Mouse (Mus musculus): ENCODE measurements around the gene Dab2ip. TPM values are rescaled to one million over a fixed set of nuclear protein-coding genes. Genes with fewer than 3 reads are reported as not detected.
A peak's percentile ranks its signal among the peaks of the same experiment; 100 is the strongest.

Gene Dab2ip
- total RNA-seq, 2 experiments from 2014 or later, result 103 to 118 TPM

DNA sequence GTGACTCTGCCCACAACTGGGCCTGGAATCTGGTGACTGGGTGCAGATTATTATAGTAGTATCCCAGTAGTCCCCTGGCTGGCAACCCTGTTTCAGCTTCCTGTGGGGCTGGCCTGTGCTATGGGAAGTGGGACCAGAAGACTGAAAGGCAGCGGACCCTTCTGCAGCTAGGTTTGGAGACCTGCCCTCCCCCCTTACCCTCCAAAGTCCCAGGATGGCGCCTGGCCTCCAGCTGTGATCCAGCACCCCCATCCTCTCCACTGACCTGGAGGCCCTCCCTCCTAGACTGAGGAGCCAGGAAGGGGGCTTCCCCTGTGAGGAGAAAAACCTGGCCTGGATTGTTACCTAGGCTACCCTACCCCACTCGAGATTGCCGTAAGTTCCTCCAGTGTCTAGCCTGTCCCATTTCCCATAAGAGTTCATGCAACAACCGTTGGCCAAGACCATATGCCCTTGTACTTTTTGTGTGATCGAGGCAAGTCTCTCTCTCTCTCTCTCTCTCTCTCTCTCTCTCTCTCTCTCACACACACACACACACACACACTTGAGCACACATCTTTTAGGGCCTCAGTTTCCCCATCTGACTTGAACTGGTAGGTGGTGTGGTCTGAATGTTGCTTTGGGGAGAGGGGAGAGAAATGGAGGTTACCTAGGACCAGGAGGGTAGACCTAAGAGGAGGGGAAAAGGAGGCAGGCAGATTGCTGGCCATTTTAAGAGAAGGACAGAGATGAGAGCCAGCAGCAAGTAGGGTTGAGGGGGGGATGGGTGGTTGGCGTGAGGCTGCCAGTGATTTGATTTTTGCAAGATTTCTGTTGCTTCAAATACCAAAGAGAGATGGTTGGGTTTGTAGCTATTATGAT lies 62.5 kb downstream of the Dab2ip start:
- DNase-seq (ENCODE audit: extremely low spot score in 1 of 2, low spot score in 1 of 2), result no peak

DNA sequence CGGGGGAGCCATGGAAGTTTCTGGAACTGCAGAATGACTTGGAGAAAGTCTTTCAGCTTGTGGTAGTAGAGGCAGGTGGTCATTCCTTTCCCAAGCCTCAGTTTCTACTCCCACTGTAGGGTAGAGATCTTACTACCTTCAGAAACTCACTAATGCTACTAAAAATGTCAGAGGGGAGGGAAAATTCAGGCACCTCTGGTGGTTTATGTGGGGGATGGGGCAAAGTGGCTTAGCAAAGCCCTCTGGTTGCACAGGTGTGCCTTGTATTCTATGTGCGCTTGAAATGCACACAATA lies 63.1 kb downstream of the Dab2ip start:
- DNase-seq (ENCODE audit: extremely low spot score in 1 of 2, low spot score in 1 of 2), result no peak

DNA sequence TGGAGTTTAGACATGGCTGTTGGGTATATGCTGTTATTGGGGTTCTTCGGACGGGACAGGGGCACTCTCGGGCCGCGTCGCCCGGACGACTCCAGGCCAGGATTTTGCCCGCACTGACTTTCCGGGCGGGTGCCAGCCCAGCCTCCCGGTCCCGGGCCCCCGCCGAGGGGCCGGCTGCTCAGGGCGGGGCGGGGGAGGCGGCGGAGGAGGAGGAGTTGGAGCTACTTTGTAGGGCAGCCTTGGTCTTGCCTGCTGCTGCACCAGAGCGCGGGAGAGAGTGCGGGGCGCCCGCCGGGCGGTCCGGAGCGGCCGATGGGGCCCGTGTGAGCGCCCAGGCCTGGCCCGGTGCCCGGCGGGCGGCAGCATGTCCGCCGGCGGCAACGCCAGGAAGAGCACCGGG lies 63.7 kb downstream of the Dab2ip start:
- DNase-seq (ENCODE audit: extremely low spot score in 1 of 2, low spot score in 1 of 2), result no peak

DNA sequence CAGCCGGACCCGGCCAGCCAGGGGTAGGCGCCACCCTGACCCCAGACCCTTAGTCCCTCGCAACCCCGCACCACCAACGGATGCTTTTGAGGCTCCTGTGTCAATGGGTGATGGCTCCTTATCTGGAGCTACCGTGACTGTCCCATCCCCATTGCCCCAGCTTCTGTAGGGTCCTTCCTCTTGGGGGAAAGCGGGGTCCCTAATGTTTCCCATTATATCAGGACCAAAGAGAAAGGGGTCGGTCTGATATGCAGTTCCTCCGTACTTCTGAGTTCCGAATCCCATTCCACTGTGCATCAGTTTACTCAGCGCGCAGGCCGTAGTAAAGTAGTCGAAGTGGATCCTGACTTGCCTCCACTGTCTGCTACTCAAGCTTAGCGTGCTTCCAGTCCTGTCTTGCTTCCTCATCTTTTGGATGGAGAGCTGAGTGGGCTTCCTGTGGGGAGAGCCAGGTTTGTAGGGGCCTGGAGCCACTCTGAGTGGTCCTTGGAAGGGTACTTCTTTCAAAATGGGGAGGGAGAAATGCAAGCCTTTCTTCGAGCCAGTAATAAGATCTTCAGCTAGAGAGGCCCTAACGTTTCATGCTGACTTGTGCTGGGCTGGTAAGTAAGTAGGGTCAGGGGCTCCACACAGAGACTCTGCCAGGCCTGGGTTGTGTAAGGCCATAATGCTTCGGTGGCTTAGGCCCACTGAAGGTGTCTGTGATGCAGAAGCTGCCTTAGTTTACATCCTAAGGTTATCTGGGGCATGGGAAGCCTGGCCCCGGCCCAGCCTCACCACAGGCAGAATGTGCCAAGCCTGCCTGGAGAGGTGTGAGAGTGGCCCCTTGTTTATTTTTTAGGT lies 64.4 kb downstream of the Dab2ip start:
- no peak for DNase-seq (ENCODE audit: extremely low spot score in 1 of 2, low spot score in 1 of 2)

DNA sequence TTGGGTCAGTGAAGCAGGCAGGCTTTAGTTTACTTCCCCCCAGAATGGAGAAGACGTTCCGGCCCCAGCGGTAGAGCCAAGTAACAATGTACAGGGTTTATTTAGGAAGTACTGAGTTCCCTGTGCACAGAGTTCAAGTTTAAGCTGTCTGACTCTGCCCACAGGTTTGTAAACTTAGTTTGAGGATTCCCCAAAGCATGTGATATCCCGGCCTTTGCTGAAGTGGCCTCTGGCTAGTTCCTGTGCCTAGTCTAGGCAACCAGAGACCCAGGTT lies 65.0 kb downstream of the Dab2ip start:
- no peak for DNase-seq (ENCODE audit: extremely low spot score in 1 of 2, low spot score in 1 of 2)

DNA sequence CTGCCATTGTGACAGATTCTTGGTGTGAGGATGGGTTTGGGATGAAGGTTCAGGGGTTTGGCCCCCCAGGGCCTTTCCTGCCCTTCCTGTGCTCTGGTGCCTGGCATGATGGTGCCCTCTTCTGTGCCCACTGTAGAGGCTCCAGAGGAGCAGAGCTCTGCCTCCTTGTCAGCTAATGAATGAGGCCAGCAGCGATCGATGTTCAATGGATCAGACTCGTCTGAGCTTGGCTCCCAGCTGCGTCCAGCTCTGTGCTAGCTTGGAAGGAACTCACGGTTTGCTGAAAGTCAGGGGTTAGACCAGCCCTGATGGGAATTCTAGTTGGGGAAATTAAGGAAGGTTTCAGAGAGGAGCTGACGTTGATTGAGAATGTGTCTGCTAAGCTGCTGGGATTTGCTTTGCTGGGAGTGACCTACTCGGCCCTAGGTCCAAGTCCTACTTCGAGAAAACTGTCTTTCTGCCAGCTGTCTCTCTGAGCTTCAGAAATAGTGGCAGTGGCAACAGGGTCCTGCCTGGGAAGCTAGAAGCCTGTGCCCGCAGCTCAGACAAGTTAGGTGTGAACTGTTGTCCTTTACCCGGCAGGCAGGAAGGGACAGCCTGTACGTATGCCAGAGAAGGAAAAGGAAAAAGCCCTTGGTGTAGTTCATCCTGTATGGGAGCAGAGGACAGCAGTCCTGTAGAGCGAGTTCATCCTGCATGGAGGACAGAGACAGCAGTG lies 65.5 kb downstream of the Dab2ip start:
- no peak for DNase-seq (ENCODE audit: extremely low spot score in 1 of 2, low spot score in 1 of 2)

DNA sequence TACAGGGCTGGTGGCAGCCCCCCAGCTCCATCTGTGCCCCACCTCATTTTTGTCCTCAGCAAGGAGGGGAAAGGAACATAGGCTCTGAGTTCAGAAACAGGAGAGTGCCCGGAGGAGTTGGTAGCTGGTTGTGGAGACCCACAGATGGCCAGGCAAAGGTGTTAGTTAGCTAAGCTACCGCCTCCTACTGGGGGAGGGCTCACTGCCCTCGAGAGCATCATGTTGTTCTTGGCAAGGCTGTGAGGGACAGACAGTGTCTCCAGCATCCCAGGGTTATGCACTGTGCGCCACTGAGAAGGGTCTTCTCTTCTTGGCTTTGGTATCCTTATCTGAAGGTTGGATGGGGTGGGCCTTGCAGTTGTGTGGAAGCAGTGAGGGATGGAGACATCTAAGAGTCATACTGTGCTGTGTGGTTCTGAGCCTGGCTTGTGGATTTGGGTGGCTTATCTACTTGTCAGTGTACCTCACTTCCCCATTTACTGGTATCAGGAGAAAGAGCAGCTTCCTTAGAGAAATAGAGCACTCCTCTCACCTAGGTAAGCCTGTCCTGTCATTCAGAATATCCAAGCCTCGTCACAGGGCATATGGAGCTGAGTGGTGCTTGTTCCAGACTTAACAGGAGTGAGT lies 66.4 kb downstream of the Dab2ip start:
- no peak for DNase-seq (ENCODE audit: extremely low spot score in 1 of 2, low spot score in 1 of 2)

DNA sequence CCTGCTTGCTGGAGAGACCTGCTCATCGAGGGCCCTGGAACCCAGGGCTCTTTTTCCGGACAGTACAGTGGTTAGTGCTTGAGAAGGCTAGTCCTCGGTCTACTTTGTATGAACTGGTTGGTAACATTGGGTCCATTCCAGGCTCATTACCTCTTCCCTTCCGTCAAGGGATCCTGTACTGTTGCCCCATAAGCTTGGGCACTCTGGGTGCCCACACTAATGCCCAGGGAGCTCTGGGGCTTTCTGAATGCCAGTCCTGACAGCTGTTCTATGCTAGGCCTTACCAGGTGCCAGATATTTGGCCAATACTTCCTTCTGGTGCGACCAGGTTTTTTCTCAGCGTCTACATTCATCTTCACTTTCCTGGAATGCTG lies 66.9 kb downstream of the Dab2ip start:
- DNase-seq (ENCODE audit: extremely low spot score in 1 of 2, low spot score in 1 of 2), result no peak

DNA sequence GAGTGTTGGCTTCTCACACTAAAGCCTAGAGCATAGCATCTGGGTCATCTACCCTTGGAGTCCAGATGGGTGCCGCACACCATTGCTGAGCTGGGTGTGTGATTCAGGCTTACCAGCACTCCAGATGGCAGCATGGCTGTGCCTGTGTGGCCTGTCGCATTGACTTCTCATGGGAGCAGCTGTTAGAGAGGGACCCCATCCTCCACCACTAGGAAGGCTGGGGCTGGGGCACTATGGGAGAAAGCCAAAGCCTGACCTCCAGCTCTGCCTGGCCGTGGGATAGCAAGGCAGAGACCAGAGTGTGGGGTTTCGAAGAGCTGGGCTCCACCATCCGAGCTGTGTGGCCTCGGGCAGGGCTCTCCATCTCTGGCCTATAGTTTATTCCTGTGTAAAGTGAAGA lies 67.5 kb downstream of the Dab2ip start:
- DNase-seq (ENCODE audit: extremely low spot score in 1 of 2, low spot score in 1 of 2), result no peak

DNA sequence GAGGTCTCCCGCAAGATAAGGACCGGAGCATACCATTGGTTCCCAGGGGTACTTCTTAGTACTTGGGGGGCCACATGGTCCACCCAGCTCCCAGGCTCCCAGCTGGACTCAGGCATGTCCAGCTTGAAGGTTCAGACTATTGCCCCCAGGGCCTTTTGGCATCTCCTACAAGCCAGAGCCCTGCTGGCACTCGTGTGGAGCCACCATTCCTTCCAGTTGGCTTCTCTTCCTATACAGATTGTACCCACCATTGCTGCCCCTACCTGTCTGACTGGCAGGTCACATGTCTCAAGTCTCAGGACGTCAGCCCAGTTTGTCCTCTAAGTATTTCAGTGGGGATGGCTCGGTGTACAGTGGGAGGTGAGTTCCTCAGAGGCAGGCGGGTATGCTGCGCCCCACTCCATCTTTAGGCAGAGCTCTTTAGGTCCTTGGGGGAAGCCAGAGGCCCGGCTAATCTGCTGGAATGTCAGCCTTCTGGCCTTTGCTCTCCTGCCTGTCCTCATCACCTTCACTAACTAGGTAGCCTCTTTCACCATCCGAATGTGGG lies 68.2 kb downstream of the Dab2ip start:
- DNase-seq (ENCODE audit: extremely low spot score in 1 of 2, low spot score in 1 of 2), result no peak

DNA sequence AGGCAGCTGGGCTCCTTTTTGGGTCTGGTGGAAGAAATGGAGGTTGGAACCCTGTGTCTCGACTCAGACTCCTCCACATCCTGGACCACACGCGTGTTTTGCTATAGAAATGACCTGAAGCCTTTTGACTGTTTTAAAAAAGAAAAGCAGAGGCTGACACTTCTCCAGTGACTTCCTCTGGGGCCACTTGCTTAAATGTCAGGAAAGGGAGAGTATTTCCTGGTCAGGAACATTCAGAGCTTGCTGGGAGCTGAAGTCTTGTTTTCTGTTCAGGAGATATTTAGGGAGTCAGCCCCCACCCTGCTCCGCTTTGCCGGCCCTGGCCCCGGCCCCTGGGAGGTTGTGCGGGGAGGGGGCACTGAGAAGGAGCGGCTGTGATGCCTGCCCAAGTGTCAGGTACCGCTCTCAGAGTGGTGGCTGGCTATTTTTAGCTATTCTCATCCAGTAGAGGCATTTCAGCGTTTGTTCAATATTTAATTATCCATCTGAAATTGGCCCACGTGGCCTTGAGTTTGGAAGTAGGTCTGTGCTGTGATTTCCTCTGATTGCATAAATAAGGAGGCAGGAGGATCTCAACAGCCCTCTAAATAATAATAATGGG lies 69.3 kb downstream of the Dab2ip start:
- no peak for DNase-seq (ENCODE audit: extremely low spot score in 1 of 2, low spot score in 1 of 2)

DNA sequence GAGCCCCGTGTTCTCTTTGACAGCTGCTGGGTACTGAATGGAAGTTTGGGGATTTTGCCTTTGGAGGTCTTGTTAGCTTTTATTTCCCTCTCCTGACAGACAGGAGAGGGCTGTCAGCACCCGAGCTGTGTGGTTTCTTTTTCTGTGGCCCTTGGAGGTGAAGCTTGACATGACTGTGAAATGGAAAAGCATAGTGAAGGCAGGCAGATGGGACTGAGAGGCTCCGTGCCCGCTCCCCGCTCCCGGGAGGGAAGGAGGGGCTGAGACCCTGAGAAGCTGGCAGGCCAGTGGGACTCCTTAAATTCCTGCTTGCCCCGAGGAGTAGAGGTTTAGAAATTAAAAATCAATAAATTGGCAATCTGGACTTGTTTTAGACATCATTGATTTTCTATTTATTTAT lies 70.0 kb downstream of the Dab2ip start:
- no peak for DNase-seq (ENCODE audit: extremely low spot score in 1 of 2, low spot score in 1 of 2)

DNA sequence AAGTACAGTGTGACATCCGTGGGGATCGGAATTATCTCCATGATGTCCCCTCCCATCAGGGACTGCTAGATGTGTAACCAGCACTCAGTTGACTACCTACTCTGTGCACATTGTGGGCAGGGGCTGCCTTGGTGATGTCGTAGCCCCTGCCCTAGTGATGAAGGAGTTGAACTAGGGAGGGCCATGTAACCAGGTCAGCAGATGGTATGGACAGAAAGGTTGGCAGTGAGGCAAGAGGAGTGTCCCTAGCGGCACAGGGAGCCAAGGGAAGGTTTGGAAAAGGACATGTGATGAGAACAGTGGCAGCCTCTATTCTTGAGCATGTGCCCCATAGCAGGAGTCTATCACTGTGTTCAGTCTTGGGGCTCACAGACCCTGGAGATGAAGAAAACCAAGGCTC lies 70.6 kb downstream of the Dab2ip start:
- no peak for DNase-seq (ENCODE audit: extremely low spot score in 1 of 2, low spot score in 1 of 2)

DNA sequence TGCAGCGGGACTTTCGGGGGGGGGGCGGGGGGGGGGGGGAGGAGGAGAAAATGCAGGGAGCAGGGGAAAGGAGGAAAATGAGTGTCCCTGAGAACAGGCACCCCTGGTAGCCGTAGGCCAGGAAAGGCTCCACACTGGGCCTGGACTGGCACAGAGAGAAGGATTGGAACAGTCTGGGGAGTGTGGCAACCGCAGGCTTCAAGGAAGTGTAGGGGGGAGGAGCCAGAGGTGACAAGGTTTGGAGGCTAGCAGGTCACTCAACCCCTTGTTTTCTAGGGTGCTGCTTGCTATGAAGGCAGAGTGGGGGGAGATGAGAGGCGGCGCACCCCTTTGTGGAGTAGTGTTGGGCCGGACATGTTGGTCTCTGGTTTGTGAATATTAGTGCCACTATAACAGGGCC lies 71.1 kb downstream of the Dab2ip start:
- no peak for DNase-seq (ENCODE audit: extremely low spot score in 1 of 2, low spot score in 1 of 2)

DNA sequence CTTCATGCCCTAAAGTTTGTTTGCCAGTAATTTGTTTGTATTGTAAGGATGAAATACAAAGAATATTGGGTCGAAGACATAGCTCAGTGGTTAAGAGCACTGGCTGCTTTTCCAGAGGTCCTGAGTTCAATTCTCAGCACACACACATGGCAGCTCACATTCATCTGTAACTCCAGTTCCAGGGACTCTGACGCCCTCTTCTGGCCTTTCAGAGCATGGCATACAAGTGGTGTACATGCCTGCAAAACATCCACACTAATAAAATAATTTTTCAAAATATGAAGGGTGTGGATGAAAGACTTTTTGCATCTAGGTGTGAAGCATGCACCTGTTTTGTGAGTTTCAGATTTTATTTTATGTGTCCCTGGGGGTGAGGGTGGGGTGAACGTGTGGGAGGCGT lies 75.3 kb downstream of the Dab2ip start:
- DNase-seq (ENCODE audit: extremely low spot score in 1 of 2, low spot score in 1 of 2), result no peak

DNA sequence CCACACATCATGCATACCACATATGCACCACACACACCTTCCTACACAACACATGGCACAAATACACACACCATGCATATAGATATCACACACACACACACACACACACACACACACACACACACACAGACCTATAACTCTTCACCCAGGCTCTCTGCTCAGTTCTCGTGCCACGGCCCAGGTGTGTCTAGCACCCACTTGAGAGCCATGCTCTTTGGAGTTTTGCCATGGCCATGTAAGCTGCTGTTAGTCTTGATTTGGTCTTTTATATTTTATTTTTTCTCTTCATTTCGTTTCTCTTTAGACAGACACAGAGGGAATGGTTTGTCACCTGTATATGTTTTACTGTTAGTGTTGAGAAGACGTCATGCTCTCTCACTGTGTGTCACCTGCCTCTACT lies 76.9 kb downstream of the Dab2ip start:
- no peak for DNase-seq (ENCODE audit: extremely low spot score in 1 of 2, low spot score in 1 of 2)

DNA sequence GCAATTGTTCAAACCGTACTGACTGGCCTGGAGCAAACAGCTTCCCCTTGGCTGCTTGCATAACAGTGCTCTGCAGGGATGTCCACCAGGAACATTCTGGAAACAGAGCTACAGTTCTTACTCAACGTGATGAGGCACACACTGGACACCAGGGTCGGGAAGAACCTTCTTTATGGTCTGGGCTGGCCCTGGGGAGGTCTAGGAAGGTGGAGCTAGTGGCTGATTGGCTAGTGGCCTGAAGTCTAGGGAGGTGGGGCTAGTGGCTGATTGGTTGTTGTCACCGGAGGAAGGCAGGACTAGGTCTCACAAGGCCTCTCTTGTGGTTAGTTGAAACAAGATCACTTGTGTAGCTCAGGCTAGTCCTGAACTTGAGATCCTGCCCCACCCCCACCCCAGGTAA lies 77.5 kb downstream of the Dab2ip start:
- no peak for DNase-seq (ENCODE audit: extremely low spot score in 1 of 2, low spot score in 1 of 2)

DNA sequence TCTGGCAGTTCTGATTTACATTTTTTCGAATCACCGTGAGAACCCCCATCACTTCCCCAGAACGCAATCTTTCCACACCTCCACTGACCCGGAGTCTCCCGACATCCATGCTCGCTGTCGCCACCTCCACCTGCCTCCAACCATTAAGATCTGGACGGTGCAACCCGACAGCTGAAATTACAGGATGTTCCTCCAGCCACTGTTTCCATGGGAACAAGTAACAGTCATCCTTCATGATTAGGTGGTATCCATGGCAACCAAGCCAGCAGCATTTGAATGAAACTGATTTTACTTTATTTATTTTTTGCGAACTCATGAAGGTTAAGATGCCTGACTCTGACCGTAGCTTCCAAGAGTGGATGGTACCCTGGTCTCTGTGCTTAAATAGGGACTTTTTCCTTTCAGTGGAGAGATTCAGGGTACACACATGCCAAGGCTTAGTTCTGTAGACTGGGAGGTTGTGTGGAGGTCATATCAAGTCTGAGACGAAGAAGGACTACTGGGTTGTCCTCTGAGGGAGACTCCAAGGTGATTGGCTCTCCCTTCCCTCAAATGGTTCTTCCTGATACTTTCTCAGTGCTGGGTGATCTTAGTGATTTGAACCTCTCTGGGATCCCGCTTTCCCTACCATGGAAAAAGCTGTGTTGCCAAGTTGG lies 79.9 kb downstream of the Dab2ip start:
- no peak for DNase-seq (ENCODE audit: extremely low spot score in 1 of 2, low spot score in 1 of 2)

DNA sequence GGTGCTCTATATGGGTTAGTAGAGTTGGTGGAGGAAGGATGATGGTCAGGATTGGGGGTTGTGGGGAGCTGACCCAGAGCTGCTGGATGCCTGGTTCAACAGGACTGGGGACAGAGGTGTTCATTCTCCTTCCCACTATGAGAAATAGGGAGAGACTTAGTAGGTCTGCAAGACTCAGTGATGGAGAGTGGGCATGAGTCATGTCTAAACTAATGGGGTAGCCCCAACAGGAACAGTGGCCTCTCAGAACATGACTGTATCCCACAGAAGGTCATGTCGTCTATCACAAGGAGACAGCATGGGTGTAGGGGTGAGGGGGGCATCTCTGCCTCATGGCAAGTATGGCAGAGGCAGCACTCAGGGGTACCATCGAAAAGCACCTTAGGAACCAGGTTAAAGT lies 81.7 kb downstream of the Dab2ip start:
- no peak for DNase-seq (ENCODE audit: extremely low spot score in 1 of 2, low spot score in 1 of 2)

DNA sequence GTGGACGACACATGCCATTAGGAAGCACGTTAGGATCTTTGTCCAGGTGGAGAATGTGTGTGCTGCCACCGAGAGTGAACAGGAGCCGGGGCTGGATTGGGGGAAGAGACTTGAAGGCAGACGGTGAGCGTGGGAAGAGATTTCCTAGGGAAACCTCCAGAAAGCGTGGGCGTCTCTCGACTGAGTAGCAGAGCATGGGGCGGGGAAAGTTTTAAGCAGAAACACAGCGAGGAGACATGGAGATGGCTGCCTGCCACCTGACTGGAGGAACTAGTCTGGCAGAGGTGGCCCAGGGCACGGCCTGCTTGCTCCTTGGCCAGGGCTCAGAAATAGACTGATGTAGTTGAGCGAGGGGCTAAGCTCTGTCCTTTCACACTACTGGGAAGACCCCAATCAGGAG lies 82.5 kb downstream of the Dab2ip start:
- DNase-seq (ENCODE audit: extremely low spot score in 1 of 2, low spot score in 1 of 2), result peak; percentile 36 to 49
